Mouse (Mus musculus): ENCODE results near the gene Atp13a3. TPM values are rescaled to one million over a fixed set of nuclear protein-coding genes. Genes with fewer than 3 reads are reported as not detected.

Atp13a3 gene
- polyA plus RNA-seq, 1 experiment from 2014 or later, result 22.6 TPM

DNA sequence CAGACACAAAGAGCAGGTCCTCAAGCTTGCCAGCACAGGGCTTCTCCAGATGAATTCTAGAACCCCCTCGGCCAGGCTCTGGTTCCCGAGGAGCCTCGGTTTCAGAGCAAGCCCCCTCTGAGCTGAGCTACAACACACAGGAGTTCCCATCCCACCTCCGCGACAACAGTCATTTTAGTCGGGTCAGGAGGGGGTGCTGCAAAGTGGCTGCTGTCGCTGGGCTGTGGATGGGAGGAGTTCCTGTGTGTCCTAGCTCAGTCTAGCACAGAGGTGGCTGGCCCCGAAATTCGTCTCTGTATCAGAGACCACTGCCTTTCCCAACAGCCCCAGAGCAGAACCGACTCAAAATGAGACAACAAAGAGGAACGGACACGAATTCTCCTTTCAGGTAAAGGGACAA is 98.5 kb downstream of the Atp13a3 start:
- WGBS, result 46% methylated on average over 12 of the region's 12 CpGs
- H3K9ac ChIP-seq (ENCODE audit: low read depth, low read length), result no peak overlapping the region
- no peaks in the 10 kb centered on the region for H3K36me3 ChIP-seq (ENCODE audit: control insufficient read depth, insufficient read depth, low read length)
- H3K4me2 ChIP-seq, result no peak overlapping the region; the same call in 1 of the 2 replicates
- H3K9me3 ChIP-seq (ENCODE audit: control insufficient read depth, low read length), result no peaks in the 10 kb centered on the region
- DNase-seq (ENCODE audit: low spot score) (peak; percentile 31), ATAC-seq (replicated peaks; ENCODE audit: low FRiP score) (no peak)
- peaks cover 30% of the 10 kb centered on the region for H3K27me3 ChIP-seq (replicated peaks; ENCODE audit: control insufficient read depth, insufficient read depth, low read length)
- peaks cover 31% of the 10 kb centered on the region for H3K4me1 ChIP-seq (replicated peaks; ENCODE audit: control insufficient read depth, insufficient read depth, low read length)
- no peak overlapping the region for H3K4me3 ChIP-seq (ENCODE audit: low read depth, low read length)
- H3K27ac ChIP-seq (ENCODE audit: low read depth, low read length), result no peak overlapping the region

DNA sequence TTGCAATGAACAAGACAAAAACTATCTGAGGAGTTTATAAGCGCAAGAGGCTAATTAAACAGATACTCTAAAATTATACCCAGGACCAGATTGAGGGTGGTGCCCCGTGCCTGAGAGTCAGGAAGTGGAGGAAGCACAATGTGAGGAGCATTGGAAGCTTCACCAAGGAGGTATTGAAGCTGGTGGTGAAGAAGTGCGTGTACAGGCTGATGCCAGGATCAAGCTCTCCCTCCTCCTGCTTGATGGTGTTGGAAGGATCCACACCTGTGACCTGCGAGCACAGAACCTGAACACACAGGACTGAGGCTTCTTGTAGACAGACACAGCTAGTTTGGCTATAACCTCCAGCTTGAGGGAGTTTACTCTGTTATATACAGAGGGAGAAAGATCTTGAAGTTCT is 99.7 kb downstream of the Atp13a3 start:
- ATAC-seq (replicated peaks; ENCODE audit: low FRiP score) (no peak), DNase-seq (ENCODE audit: low spot score) (peak; percentile 20)
- H3K27ac ChIP-seq (ENCODE audit: low read depth, low read length), result no peak overlapping the region
- no peak overlapping the region for H3K4me3 ChIP-seq (ENCODE audit: low read depth, low read length)
- peaks cover 22% of the 10 kb centered on the region for H3K4me1 ChIP-seq (replicated peaks; ENCODE audit: control insufficient read depth, insufficient read depth, low read length)
- H3K4me2 ChIP-seq, result no peak overlapping the region
- 82% methylated on average over 4 of the region's 4 CpGs for WGBS
- no peaks in the 10 kb centered on the region for H3K9me3 ChIP-seq (ENCODE audit: control insufficient read depth, low read length)
- H3K9ac ChIP-seq (ENCODE audit: low read depth, low read length), result no peak overlapping the region
- H3K27me3 ChIP-seq (replicated peaks; ENCODE audit: control insufficient read depth, insufficient read depth, low read length), result peaks cover 32% of the 10 kb centered on the region
- no peaks in the 10 kb centered on the region for H3K36me3 ChIP-seq (ENCODE audit: control insufficient read depth, insufficient read depth, low read length)

DNA sequence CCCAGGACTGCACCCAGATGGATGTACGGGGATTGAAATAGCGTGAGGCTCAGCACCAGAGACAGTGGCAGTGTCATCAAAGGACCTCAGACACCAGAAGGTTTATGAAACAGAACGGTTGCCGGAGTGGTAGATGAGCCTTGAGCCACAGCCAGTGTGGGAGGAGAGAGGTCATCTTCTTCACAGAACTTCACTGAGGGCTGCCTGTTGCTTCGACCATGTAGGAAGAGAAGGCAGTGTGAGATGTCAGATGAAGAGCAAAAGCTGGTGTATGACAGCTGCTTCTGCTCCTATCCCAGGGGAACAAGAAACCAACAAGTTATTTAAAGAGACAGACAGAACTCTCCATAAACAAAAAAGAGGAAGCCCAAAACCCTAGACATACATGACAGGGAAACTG is 101.5 kb downstream of the Atp13a3 start:
- no peak overlapping the region for H3K4me2 ChIP-seq
- no peak for ATAC-seq (replicated peaks; ENCODE audit: low FRiP score)
- no peaks in the 10 kb centered on the region for H3K9me3 ChIP-seq (ENCODE audit: control insufficient read depth, low read length)
- H3K27me3 ChIP-seq (replicated peaks; ENCODE audit: control insufficient read depth, insufficient read depth, low read length), result peaks cover 24% of the 10 kb centered on the region
- no peaks in the 10 kb centered on the region for H3K36me3 ChIP-seq (ENCODE audit: control insufficient read depth, insufficient read depth, low read length)
- 56% methylated on average over 5 of the region's 5 CpGs for WGBS
- H3K4me1 ChIP-seq (replicated peaks; ENCODE audit: control insufficient read depth, insufficient read depth, low read length), result peaks cover 9% of the 10 kb centered on the region
- no peak overlapping the region for H3K4me3 ChIP-seq (ENCODE audit: low read depth, low read length)
- no peak overlapping the region for H3K27ac ChIP-seq (ENCODE audit: low read depth, low read length)
- peak; percentile 22 for DNase-seq (ENCODE audit: low spot score)
- H3K9ac ChIP-seq (ENCODE audit: low read depth, low read length), result no peak overlapping the region

DNA sequence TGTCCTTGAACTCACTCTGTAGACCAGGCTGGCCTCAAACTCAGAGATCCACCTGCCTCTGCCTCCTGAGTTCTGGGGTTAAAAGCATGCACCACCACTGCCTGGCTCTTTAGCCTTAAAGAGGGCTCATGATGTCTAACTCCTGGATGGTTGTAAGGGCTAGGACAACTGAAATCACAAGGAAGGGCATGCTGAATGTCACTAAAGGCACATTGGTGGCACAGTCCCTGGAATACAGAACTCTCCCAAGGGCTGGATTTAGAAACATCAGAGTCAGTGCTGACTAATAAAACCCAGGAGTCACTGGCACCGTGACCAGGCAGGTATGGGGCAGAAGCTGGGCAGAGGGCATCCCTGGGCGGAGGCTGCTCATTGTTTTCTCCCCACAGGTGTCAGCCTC is 102.4 kb downstream of the Atp13a3 start:
- Histone ChIP-seq H3K9me3 (ENCODE audit: control insufficient read depth, low read length) (no peaks in the 10 kb centered on the region), H3K27me3 (replicated peaks; ENCODE audit: control insufficient read depth, insufficient read depth, low read length) (peaks cover 19% of the 10 kb centered on the region), H3K36me3 (ENCODE audit: control insufficient read depth, insufficient read depth, low read length) (no peaks in the 10 kb centered on the region), H3K4me2 (no peak overlapping the region), H3K9ac (ENCODE audit: low read depth, low read length) (no peak overlapping the region), H3K4me1 (replicated peaks; ENCODE audit: control insufficient read depth, insufficient read depth, low read length) (peaks cover 2% of the 10 kb centered on the region), H3K4me3 (ENCODE audit: low read depth, low read length) (no peak overlapping the region), H3K27ac (ENCODE audit: low read depth, low read length) (no peak overlapping the region)
- no peak for ATAC-seq (replicated peaks; ENCODE audit: low FRiP score)
- 69% methylated on average over 2 of the region's 2 CpGs for WGBS
- peak; percentile 21 for DNase-seq (ENCODE audit: low spot score)

DNA sequence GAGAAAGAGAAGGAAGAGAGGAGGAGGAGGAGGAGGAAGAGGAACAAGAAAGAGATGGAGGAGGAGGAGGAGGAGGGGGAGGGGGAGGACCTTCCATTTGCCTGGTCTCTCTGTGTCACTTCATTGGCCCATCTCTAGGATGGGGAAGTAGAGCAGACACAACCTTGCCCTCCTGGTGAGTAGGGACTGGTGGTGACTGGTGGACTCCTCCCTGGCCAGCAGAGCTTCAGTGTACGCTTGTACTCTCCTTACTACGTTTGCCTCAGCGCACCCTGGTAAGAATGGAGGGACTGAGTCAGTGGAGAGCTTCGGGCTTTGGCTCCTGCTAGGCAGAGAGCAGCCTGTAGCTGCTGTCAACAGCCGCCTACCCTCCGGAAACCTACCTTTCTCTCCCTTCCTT is 103.1 kb downstream of the Atp13a3 start:
- DNase-seq (ENCODE audit: low spot score), result no peak
- Histone ChIP-seq H3K4me3 (ENCODE audit: low read depth, low read length) (no peak overlapping the region), H3K36me3 (ENCODE audit: control insufficient read depth, insufficient read depth, low read length) (no peaks in the 10 kb centered on the region), H3K9me3 (ENCODE audit: control insufficient read depth, low read length) (no peaks in the 10 kb centered on the region), H3K4me2 (no peak overlapping the region), H3K27me3 (replicated peaks; ENCODE audit: control insufficient read depth, insufficient read depth, low read length) (peaks cover 12% of the 10 kb centered on the region), H3K9ac (ENCODE audit: low read depth, low read length) (no peak overlapping the region), H3K27ac (ENCODE audit: low read depth, low read length) (no peak overlapping the region), H3K4me1 (replicated peaks; ENCODE audit: control insufficient read depth, insufficient read depth, low read length) (no peaks in the 10 kb centered on the region)
- WGBS, result 77% methylated on average over 6 of the region's 6 CpGs
- ATAC-seq (replicated peaks; ENCODE audit: low FRiP score), result no peak

DNA sequence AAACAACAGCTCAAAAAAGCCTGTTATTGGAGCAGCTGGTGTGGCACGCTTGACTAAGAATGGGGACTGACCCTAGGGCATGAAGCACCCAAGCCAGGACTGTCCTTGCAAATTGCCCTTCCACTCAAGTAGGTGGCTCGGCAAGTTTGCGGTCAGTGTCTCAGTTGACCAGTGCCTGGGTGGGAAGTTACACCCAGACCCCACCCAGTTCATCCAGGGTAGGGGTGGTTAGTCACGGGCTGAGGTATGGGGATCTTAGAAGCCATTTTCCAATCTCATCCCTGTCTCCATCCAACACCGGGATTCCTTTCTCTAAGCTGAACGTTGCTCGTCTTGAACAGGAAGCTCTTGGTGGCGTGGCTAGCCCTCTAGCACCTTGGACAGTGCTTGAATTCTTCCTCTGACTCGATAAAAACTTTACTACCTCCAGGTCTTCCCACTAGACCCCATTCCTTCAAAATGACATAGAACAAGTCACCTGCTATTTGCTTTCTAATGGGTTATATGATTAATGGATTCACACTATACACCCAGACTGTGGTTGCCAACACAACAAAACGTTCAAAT is 106.0 kb downstream of the Atp13a3 start:
- Histone ChIP-seq H3K36me3 (ENCODE audit: control insufficient read depth, insufficient read depth, low read length) (no peaks in the 10 kb centered on the region), H3K9ac (ENCODE audit: low read depth, low read length) (no peak overlapping the region), H3K27ac (ENCODE audit: low read depth, low read length) (no peak overlapping the region), H3K4me1 (replicated peaks; ENCODE audit: control insufficient read depth, insufficient read depth, low read length) (no peaks in the 10 kb centered on the region), H3K9me3 (ENCODE audit: control insufficient read depth, low read length) (no peaks in the 10 kb centered on the region), H3K4me2 (no peak overlapping the region), H3K27me3 (replicated peaks; ENCODE audit: control insufficient read depth, insufficient read depth, low read length) (peaks cover 6% of the 10 kb centered on the region; the same call in 1 of the 2 replicates), H3K4me3 (ENCODE audit: low read depth, low read length) (no peak overlapping the region)
- ATAC-seq (replicated peaks; ENCODE audit: low FRiP score) (no peak), DNase-seq (ENCODE audit: low spot score) (no peak)
- WGBS, result 49% methylated on average over 10 of the region's 10 CpGs

DNA sequence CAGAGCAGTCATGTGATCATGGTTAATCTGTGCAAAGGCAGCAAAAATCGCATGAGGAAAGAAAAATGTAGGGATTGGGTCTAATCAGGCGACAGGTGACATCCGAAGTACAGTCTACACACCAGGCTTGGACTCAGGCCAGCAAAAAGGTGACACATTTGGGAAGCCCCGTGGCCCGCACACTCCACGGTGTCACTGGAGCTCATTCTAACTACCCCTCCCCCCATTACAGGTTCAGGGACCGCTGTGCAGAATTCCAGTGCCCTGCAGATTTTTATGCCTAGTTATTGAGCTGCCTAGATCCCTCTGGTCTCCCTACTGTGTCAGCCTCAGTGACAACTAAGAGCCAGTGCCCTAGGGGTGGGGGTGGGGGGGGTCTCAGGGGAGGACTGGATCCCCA is 108.3 kb downstream of the Atp13a3 start:
- no peak overlapping the region for H3K9ac ChIP-seq (ENCODE audit: low read depth, low read length)
- 84% methylated on average over 7 of the region's 7 CpGs for WGBS

DNA sequence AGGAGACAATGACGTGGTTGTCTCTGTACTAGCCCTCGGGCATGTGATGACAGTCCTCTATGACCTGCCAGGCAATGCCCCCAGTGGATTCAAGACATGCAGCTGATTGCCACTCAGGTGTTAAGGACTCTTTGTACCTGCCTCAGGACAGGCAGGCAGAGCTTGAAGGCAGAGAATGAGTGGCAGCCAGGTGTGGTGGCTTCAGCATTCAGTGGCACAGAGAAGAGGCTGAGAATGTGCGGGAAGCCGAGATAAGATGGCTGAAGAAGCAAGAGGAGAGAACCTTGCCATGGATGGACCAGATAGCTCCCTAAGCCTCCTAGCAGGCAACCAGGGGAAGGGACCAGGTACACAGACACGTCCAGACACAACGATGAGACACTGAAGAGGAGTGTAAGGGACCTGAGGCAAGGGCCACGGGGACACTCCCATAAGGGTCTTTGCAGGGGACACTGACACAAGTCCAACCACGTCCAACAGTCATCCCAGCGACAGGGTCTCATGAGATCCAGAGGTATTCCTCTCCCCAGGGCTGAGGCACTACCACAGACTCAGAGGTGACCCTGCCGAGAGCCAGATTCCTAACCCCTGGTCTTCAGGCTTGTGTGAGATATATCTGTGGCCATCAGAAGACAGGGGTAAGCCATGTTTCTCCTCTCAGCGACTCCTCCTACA is 109.0 kb downstream of the Atp13a3 start:
- WGBS, result 80% methylated on average over 11 of the region's 11 CpGs
- Histone ChIP-seq H3K4me1 (replicated peaks; ENCODE audit: control insufficient read depth, insufficient read depth, low read length) (no peaks in the 10 kb centered on the region), H3K27ac (ENCODE audit: low read depth, low read length) (no peak overlapping the region), H3K27me3 (replicated peaks; ENCODE audit: control insufficient read depth, insufficient read depth, low read length) (peaks cover 5% of the 10 kb centered on the region; the same call in 1 of the 2 replicates), H3K4me2 (no peak overlapping the region), H3K36me3 (ENCODE audit: control insufficient read depth, insufficient read depth, low read length) (no peaks in the 10 kb centered on the region), H3K4me3 (ENCODE audit: low read depth, low read length) (no peak overlapping the region), H3K9me3 (ENCODE audit: control insufficient read depth, low read length) (no peaks in the 10 kb centered on the region), H3K9ac (ENCODE audit: low read depth, low read length) (no peak overlapping the region)
- ATAC-seq (replicated peaks; ENCODE audit: low FRiP score) (no peak), DNase-seq (ENCODE audit: low spot score) (no peak)

More for the DNA sequence above, 108.3 kb downstream of the Atp13a3 start:
- Histone ChIP-seq H3K4me2 (no peak overlapping the region), H3K27me3 (replicated peaks; ENCODE audit: control insufficient read depth, insufficient read depth, low read length) (peaks cover 6% of the 10 kb centered on the region; the same call in 1 of the 2 replicates), H3K4me1 (replicated peaks; ENCODE audit: control insufficient read depth, insufficient read depth, low read length) (no peaks in the 10 kb centered on the region), H3K9me3 (ENCODE audit: control insufficient read depth, low read length) (no peaks in the 10 kb centered on the region), H3K36me3 (ENCODE audit: control insufficient read depth, insufficient read depth, low read length) (no peaks in the 10 kb centered on the region), H3K4me3 (ENCODE audit: low read depth, low read length) (no peak overlapping the region), H3K27ac (ENCODE audit: low read depth, low read length) (no peak overlapping the region)
- no peak for ATAC-seq (replicated peaks; ENCODE audit: low FRiP score)
- no peak for DNase-seq (ENCODE audit: low spot score)

DNA sequence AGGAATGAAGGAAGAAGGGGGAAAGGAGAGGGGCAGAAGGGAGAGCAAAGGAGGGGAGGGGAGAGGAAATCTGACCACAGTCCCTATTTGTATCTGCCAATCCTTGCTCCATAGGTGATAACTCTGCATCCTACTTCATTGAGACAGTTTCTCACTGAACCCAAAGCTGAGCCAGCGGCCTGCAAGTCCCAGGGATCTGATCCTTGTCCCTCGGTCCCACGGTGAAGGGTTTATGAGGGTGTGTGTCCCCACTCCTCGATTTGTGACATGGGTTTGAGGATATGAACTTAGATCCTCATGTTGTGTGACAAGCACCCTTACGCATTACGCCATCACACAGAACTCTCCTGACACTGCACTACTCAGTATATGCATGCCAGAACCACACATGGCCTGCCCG is 110.7 kb downstream of the Atp13a3 start:
- Histone ChIP-seq H3K4me1 (replicated peaks; ENCODE audit: control insufficient read depth, insufficient read depth, low read length) (no peaks in the 10 kb centered on the region), H3K36me3 (ENCODE audit: control insufficient read depth, insufficient read depth, low read length) (no peaks in the 10 kb centered on the region), H3K4me3 (ENCODE audit: low read depth, low read length) (no peak overlapping the region), H3K27me3 (replicated peaks; ENCODE audit: control insufficient read depth, insufficient read depth, low read length) (peaks cover 4% of the 10 kb centered on the region), H3K9ac (ENCODE audit: low read depth, low read length) (no peak overlapping the region), H3K4me2 (no peak overlapping the region), H3K9me3 (ENCODE audit: control insufficient read depth, low read length) (no peaks in the 10 kb centered on the region), H3K27ac (ENCODE audit: low read depth, low read length) (no peak overlapping the region)
- no peak for ATAC-seq (replicated peaks; ENCODE audit: low FRiP score)
- DNase-seq (ENCODE audit: low spot score), result no peak
- 80% methylated on average over 7 of the region's 7 CpGs for WGBS

All from liver, embryonic 11.5 days (tissue).